Mouse (Mus musculus): ENCODE results near the gene Stam2. TPM values are rescaled to one million over a fixed set of nuclear protein-coding genes. Genes with fewer than 3 reads are reported as not detected.

Gene Stam2
- total RNA-seq, 2 experiments from 2014 or later = 23.9 to 27.1 TPM

GRCm38 (mm10) chr2:52647255-52647998 is 94.7 kb downstream of the Stam2 start:
- no peak for DNase-seq

GRCm38 (mm10) chr2:52643657-52644056 is 98.4 kb downstream of the Stam2 start:
- DNase-seq = no peak

Other genes starting within 250 kb of the Stam2 start
- 10 to 100 TPM; 73.8 to 74.8 TPM for gene Cacnb4, start 65.5 kb downstream of the Stam2 start, total RNA-seq (2021)
- gene Fmnl2, start 115.6 kb upstream of the Stam2 start, total RNA-seq (2021) = 10 to 100 TPM; 42.9 to 47.5 TPM